Mouse (Mus musculus) ovary, adult 10 weeks (tissue): ENCODE data around the gene Chrne. TPM values are rescaled to one million over a fixed set of nuclear protein-coding genes. Genes with fewer than 3 reads are reported as not detected.

Experiments used
- polyA plus RNA-seq: library from polyadenylated mRNA; stranded (reverse); fragments of 350-450 nt; fragmentation: Illumina TruSeq; extraction: RNeasy Lipid Tissue Mini Kit (QIAGEN cat#74804); gene quantifications from one replicate; pipeline ENCODE4 v1.2.3, GENCODE M21; 2014

Chrne gene
- not detected for polyA plus RNA-seq

GRCm38 (mm10) chr11:70619101-70619500 lies at the start of gene Chrne:
TSS of gene Chrne (minus strand) at chr11:70619216.

GRCm38 (mm10) chr11:70656964-70657363 lies 37.9 kb upstream of the Chrne start, which contains the start of gene Eno3:
TSS of gene Eno3 (plus strand) at chr11:70657202.

GRCm38 (mm10) chr11:70654198-70654922 lies 35.3 kb upstream of the Chrne start, which contains the start of gene Pfn1:
TSS of gene Pfn1 (minus strand) at chr11:70654644.

GRCm38 (mm10) chr11:70646691-70647650 lies 28.0 kb upstream of the Chrne start, which contains the start of the genes Rnf167 and Slc25a11:
TSS of gene Rnf167 (plus strand) at chr11:70647235.
TSS of gene Slc25a11 (minus strand) at chr11:70647479.

GRCm38 (mm10) chr11:70638714-70639278 lies 19.8 kb upstream of the Chrne start, which contains the start of gene Gp1ba:
TSS of gene Gp1ba (plus strand) at chr11:70639122.

GRCm38 (mm10) chr11:70615516-70616093 lies 3.4 kb downstream of the Chrne start, which contains the start of gene 4930544D05Rik:
TSS of gene 4930544D05Rik (plus strand) at chr11:70615848.

Other genes starting within 250 kb of the Chrne start
- gene Pelp1, start 209.2 kb downstream of the Chrne start, polyA plus RNA-seq = 21.0 TPM
- gene Arrb2, start 186.6 kb downstream of the Chrne start, polyA plus RNA-seq = 0.91 TPM
- 7.2 TPM for gene Med11, start 167.3 kb downstream of the Chrne start, polyA plus RNA-seq
- 0.31 TPM for gene Zmynd15, start 159.8 kb downstream of the Chrne start, polyA plus RNA-seq
- gene Cxcl16, start 159.2 kb downstream of the Chrne start, polyA plus RNA-seq = 14.6 TPM
- gene Tm4sf5, start 114.0 kb downstream of the Chrne start, polyA plus RNA-seq = 2.7 TPM
- not detected for gene Vmo1, start 104.6 kb downstream of the Chrne start, polyA plus RNA-seq
- gene Gltpd2, start 100.0 kb downstream of the Chrne start, polyA plus RNA-seq = not detected
- gene Psmb6, start 93.8 kb downstream of the Chrne start, polyA plus RNA-seq = 22.0 TPM
- not detected for gene Gm40193, start 86.3 kb downstream of the Chrne start, polyA plus RNA-seq
- 1.7 TPM for gene Pld2, start 79.2 kb downstream of the Chrne start, polyA plus RNA-seq
- gene Mink1, start 56.3 kb downstream of the Chrne start, polyA plus RNA-seq = 1.8 TPM
- not detected for gene 4930544D05Rik, start 3.4 kb downstream of the Chrne start, polyA plus RNA-seq
- not detected for gene Gp1ba, start 19.9 kb upstream of the Chrne start, polyA plus RNA-seq
- 35.7 TPM for gene Rnf167, start 28.0 kb upstream of the Chrne start, polyA plus RNA-seq
- 18.4 TPM for gene Slc25a11, start 28.3 kb upstream of the Chrne start, polyA plus RNA-seq
- gene Pfn1, start 35.4 kb upstream of the Chrne start, polyA plus RNA-seq = 72.0 TPM
- gene Eno3, start 38.0 kb upstream of the Chrne start, polyA plus RNA-seq = not detected
- 26.6 TPM for gene Spag7, start 50.2 kb upstream of the Chrne start, polyA plus RNA-seq
- 0.48 TPM for gene Camta2, start 68.9 kb upstream of the Chrne start, polyA plus RNA-seq
- 0.46 TPM for gene Inca1, start 80.9 kb upstream of the Chrne start, polyA plus RNA-seq
- gene Kif1c, start 81.3 kb upstream of the Chrne start, polyA plus RNA-seq = 10.3 TPM
- 4.5 TPM for gene Zfp3, start 145.0 kb upstream of the Chrne start, polyA plus RNA-seq
- not detected for gene Scimp, start 193.4 kb upstream of the Chrne start, polyA plus RNA-seq
- gene Rabep1, start 225.6 kb upstream of the Chrne start, polyA plus RNA-seq = 120 TPM